Mouse (Mus musculus): ENCODE measurements at regions not wholly inside any gene's neighbourhood (a gene's known extent, or its start where the extent isn't known, plus 50 kb on each side); places are given as distances from the start of the nearest gene placed in this dataset.

DNA sequence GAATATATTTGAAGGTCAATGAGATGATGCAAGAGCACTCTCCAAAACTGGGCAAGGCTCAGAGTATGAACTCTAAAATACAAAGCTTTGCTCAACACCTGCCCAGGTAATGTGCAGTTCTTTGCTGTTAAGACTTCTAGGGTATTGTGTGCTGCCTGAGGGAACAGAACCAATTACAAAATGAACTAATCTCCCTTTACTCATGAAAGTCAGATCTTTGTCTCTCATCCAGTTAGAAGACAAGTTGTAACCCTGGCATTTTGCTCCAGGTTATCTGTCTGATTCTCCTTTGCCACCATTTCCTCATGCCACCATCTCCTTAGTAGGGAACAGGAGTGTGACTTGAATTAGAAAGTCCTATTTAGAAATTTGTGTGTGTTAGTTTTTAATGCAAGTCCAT lies 243.5 kb upstream of the P2ry1 start:
- H3K4me2 ChIP-seq (ENCODE audit: low read depth, low read length) = no peak overlapping the region
- H3K4me3 ChIP-seq (ENCODE audit: low read length) = no peak overlapping the region
- no peaks in the 10 kb centered on the region for H3K27me3 ChIP-seq (replicated peaks; ENCODE audit: control insufficient read depth, insufficient read depth, low read length)
- no peak for ATAC-seq
- H3K9me3 ChIP-seq (ENCODE audit: control insufficient read depth, low read length) = no peaks in the 10 kb centered on the region
- no peaks in the 10 kb centered on the region for H3K36me3 ChIP-seq (ENCODE audit: control insufficient read depth, insufficient read depth, low read length)
- no peak overlapping the region for H3K9ac ChIP-seq (ENCODE audit: low read depth, low read length)
- no peak overlapping the region for H3K27ac ChIP-seq (ENCODE audit: low read length)
- H3K4me1 ChIP-seq (ENCODE audit: control insufficient read depth, insufficient read depth, low read length) = no peaks in the 10 kb centered on the region

- no peak for ATAC-seq
- H3K4me1 ChIP-seq (ENCODE audit: control insufficient read depth, insufficient read depth, low read length) = no peaks in the 10 kb centered on the region
- H3K27ac ChIP-seq (ENCODE audit: low read length) = no peak overlapping the region
- H3K4me2 ChIP-seq (ENCODE audit: low read depth, low read length) = no peak overlapping the region
- H3K9ac ChIP-seq (ENCODE audit: low read depth, low read length) = no peak overlapping the region
- WGBS = 58% methylated on average over 4 of the region's 4 CpGs
- H3K36me3 ChIP-seq (ENCODE audit: control insufficient read depth, insufficient read depth, low read length) = no peaks in the 10 kb centered on the region
- H3K4me3 ChIP-seq (ENCODE audit: low read length) = no peak overlapping the region
- H3K27me3 ChIP-seq (replicated peaks; ENCODE audit: control insufficient read depth, insufficient read depth, low read length) = no peaks in the 10 kb centered on the region
- H3K9me3 ChIP-seq (ENCODE audit: control insufficient read depth, low read length) = no peaks in the 10 kb centered on the region
Measured at GRCm38 (mm10) chr3:60762874-60763273, 239.7 kb upstream of the P2ry1 start.

GRCm38 (mm10) chr3:60765079-60765478 lies 237.5 kb upstream of the P2ry1 start:
- H3K9ac ChIP-seq (ENCODE audit: low read depth, low read length) = no peak overlapping the region

DNA sequence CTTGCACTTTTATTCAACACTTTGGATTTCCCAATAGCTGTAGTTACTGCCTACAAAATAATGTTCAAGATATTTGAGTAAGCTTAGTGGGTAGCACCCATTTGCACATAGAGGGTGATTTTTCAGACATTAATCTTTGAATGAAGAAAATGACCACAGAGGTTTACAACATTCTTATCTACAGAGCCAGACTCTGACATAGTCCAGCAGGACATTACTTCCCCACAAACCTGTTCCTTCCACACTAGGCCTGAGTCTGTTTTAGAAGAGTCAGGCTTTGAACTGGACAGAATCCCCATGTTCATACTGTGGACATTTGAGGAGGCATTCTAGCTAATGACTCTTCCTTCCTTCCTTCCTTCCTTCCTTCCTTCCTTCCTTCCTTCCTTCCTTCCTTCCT lies 233.6 kb upstream of the P2ry1 start:
- H3K9me3 ChIP-seq (ENCODE audit: control insufficient read depth, low read length) = no peaks in the 10 kb centered on the region
- no peaks in the 10 kb centered on the region for H3K4me1 ChIP-seq (ENCODE audit: control insufficient read depth, insufficient read depth, low read length)
- no peak overlapping the region for H3K9ac ChIP-seq (ENCODE audit: low read depth, low read length)
- no peak overlapping the region for H3K4me2 ChIP-seq (ENCODE audit: low read depth, low read length)
- no peak overlapping the region for H3K27ac ChIP-seq (ENCODE audit: low read length)
- H3K4me3 ChIP-seq (ENCODE audit: low read length) = no peak overlapping the region
- no peaks in the 10 kb centered on the region for H3K36me3 ChIP-seq (ENCODE audit: control insufficient read depth, insufficient read depth, low read length)
- no peak for ATAC-seq
- H3K27me3 ChIP-seq (replicated peaks; ENCODE audit: control insufficient read depth, insufficient read depth, low read length) = no peaks in the 10 kb centered on the region

More at GRCm38 (mm10) chr3:60765079-60765478, 237.5 kb upstream of the P2ry1 start:
- ATAC-seq = no peak
- H3K4me2 ChIP-seq (ENCODE audit: low read depth, low read length) = no peak overlapping the region
- no peak overlapping the region for H3K27ac ChIP-seq (ENCODE audit: low read length)
- H3K27me3 ChIP-seq (replicated peaks; ENCODE audit: control insufficient read depth, insufficient read depth, low read length) = no peaks in the 10 kb centered on the region
- H3K36me3 ChIP-seq (ENCODE audit: control insufficient read depth, insufficient read depth, low read length) = no peaks in the 10 kb centered on the region
- H3K9me3 ChIP-seq (ENCODE audit: control insufficient read depth, low read length) = no peaks in the 10 kb centered on the region
- no peaks in the 10 kb centered on the region for H3K4me1 ChIP-seq (ENCODE audit: control insufficient read depth, insufficient read depth, low read length)
- 60% methylated on average over 4 of the region's 4 CpGs for WGBS
- no peak overlapping the region for H3K4me3 ChIP-seq (ENCODE audit: low read length)

DNA sequence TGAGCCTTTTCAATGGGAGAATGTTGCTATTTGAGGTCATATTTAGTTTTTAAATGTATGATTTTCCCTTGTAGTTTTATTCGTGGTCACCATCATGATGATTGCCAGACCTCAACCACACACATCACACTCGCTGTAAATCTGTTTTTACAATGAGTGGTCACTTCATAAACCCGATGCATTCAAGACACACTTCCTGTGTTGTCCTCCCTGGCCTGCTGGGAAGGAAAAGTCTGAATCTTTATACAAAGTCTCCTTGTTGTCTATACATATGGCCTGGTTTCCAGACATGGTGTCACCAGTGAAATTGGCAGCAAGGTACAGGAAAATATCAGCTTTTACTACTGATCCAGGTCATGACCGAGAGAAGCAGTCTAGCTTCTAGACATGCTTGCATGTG lies 230.7 kb upstream of the P2ry1 start:
- H3K4me2 ChIP-seq (ENCODE audit: low read depth, low read length) = no peak overlapping the region
- H3K4me3 ChIP-seq (ENCODE audit: low read length) = no peak overlapping the region
- no peaks in the 10 kb centered on the region for H3K36me3 ChIP-seq (ENCODE audit: control insufficient read depth, insufficient read depth, low read length)
- no peak overlapping the region for H3K9ac ChIP-seq (ENCODE audit: low read depth, low read length)
- no peaks in the 10 kb centered on the region for H3K27me3 ChIP-seq (replicated peaks; ENCODE audit: control insufficient read depth, insufficient read depth, low read length)
- no peaks in the 10 kb centered on the region for H3K4me1 ChIP-seq (ENCODE audit: control insufficient read depth, insufficient read depth, low read length)
- no peak overlapping the region for H3K27ac ChIP-seq (ENCODE audit: low read length)
- no peaks in the 10 kb centered on the region for H3K9me3 ChIP-seq (ENCODE audit: control insufficient read depth, low read length)
- WGBS = 64% methylated on average over 4 of the region's 4 CpGs
- no peak for ATAC-seq

DNA sequence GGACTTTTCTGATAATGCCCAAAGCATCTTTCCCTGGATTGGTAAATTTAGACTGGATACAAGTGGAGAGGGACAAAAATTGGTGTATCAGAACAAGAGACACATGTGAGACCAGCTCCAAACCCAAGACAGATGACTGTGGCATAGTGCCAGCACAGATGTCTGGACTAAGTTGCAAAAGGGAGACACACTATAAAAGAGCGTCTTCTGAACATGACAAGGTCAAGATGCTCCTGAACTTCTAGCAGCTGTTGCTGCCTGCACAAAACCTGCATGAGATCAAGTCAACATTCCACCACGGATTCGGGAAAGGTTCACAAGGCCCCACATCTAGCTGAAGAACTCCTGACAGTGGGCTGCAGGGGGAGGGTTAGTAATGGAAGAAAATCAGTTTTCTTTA lies 229.2 kb upstream of the P2ry1 start:
- H3K27ac ChIP-seq (ENCODE audit: low read length) = no peak overlapping the region
- no peak overlapping the region for H3K4me3 ChIP-seq (ENCODE audit: low read length)
- no peaks in the 10 kb centered on the region for H3K9me3 ChIP-seq (ENCODE audit: control insufficient read depth, low read length)
- H3K4me2 ChIP-seq (ENCODE audit: low read depth, low read length) = no peak overlapping the region
- H3K4me1 ChIP-seq (ENCODE audit: control insufficient read depth, insufficient read depth, low read length) = no peaks in the 10 kb centered on the region
- no peak overlapping the region for H3K9ac ChIP-seq (ENCODE audit: low read depth, low read length)
- H3K27me3 ChIP-seq (replicated peaks; ENCODE audit: control insufficient read depth, insufficient read depth, low read length) = no peaks in the 10 kb centered on the region
- ATAC-seq = peak; percentile 66
- WGBS = 40% methylated on average over 3 of the region's 3 CpGs
- no peaks in the 10 kb centered on the region for H3K36me3 ChIP-seq (ENCODE audit: control insufficient read depth, insufficient read depth, low read length)

DNA sequence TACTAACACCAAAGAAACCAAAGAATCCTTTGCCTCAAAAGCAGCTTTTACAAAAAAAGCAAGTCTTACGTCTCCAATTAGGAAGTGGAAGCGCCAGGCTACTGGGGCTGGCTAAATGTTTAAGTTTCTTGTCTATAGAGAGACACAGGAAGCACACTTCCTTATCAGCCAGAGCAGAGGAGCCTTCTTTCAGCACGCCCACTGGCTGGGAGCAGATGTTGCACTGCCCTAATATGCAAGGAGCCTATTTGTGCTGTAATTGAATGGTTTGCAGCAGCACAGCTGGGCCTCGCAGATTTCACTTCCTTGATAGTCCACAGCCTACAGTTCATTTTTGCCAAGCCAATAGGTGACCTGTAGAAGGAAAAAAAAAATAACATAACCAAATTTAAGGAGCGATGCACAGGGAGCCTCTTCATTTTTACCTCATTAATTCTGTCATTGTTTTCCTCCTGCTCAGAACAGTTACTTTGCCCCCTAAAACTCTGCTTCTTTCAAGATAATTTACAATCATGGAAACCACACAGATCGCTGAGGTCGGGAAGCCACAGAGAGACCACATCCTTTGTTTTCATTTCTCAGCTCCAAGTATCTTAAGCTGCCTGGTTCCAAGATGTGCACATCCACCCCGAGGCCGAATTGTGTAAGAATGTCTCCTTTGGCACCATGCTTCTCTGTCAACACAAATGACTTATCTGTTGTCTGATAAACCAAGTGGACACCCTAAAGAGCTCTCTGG lies 217.3 kb upstream of the P2ry1 start:
- no peak overlapping the region for H3K4me3 ChIP-seq (ENCODE audit: low read length)
- no peaks in the 10 kb centered on the region for H3K9me3 ChIP-seq (ENCODE audit: control insufficient read depth, low read length)
- ATAC-seq = peak; percentile 95
- H3K4me2 ChIP-seq (ENCODE audit: low read depth, low read length) = no peak overlapping the region
- H3K27ac ChIP-seq (ENCODE audit: low read length) = no peak overlapping the region
- no peaks in the 10 kb centered on the region for H3K36me3 ChIP-seq (ENCODE audit: control insufficient read depth, insufficient read depth, low read length)
- 50% methylated on average over 9 of the region's 9 CpGs for WGBS
- no peak overlapping the region for H3K9ac ChIP-seq (ENCODE audit: low read depth, low read length)
- no peaks in the 10 kb centered on the region for H3K4me1 ChIP-seq (ENCODE audit: control insufficient read depth, insufficient read depth, low read length)
- H3K27me3 ChIP-seq (replicated peaks; ENCODE audit: control insufficient read depth, insufficient read depth, low read length) = no peaks in the 10 kb centered on the region

GRCm38 (mm10) chr3:60787989-60788388 lies 214.6 kb upstream of the P2ry1 start:
- WGBS = 80% methylated on average over 8 of the region's 8 CpGs
- Histone ChIP-seq H3K9ac (ENCODE audit: low read depth, low read length) (no peak overlapping the region), H3K27ac (ENCODE audit: low read length) (no peak overlapping the region), H3K9me3 (ENCODE audit: control insufficient read depth, low read length) (no peaks in the 10 kb centered on the region), H3K4me1 (ENCODE audit: control insufficient read depth, insufficient read depth, low read length) (no peaks in the 10 kb centered on the region), H3K36me3 (ENCODE audit: control insufficient read depth, insufficient read depth, low read length) (no peaks in the 10 kb centered on the region), H3K27me3 (replicated peaks; ENCODE audit: control insufficient read depth, insufficient read depth, low read length) (no peaks in the 10 kb centered on the region), H3K4me3 (ENCODE audit: low read length) (no peak overlapping the region), H3K4me2 (ENCODE audit: low read depth, low read length) (no peak overlapping the region)
- ATAC-seq = no peak

DNA sequence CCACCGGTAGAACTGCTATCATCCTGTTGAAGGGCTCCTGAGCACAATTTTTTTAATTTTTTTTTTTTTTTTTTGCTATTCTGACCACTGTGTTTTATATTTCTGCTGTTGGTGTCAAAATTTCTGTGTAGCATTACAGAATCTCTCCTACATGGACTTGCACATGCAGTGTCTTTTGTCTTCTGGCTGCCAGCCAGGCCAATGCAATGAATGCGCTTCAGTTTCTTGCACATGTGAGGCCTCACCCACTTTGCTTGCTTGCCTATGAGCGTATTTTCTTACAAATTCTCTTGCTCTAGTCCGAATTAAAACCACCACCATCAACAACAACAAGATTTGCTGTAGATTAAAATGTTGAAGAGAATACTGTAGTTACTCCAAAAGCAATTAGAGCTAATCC lies 213.2 kb upstream of the P2ry1 start:
- 80% methylated on average over 4 of the region's 4 CpGs for WGBS
- no peak overlapping the region for H3K4me3 ChIP-seq (ENCODE audit: low read length)
- H3K9me3 ChIP-seq (ENCODE audit: control insufficient read depth, low read length) = no peaks in the 10 kb centered on the region
- H3K4me2 ChIP-seq (ENCODE audit: low read depth, low read length) = no peak overlapping the region
- H3K27ac ChIP-seq (ENCODE audit: low read length) = no peak overlapping the region
- H3K4me1 ChIP-seq (ENCODE audit: control insufficient read depth, insufficient read depth, low read length) = no peaks in the 10 kb centered on the region
- H3K36me3 ChIP-seq (ENCODE audit: control insufficient read depth, insufficient read depth, low read length) = no peaks in the 10 kb centered on the region
- no peaks in the 10 kb centered on the region for H3K27me3 ChIP-seq (replicated peaks; ENCODE audit: control insufficient read depth, insufficient read depth, low read length)
- H3K9ac ChIP-seq (ENCODE audit: low read depth, low read length) = no peak overlapping the region
- no peak for ATAC-seq

DNA sequence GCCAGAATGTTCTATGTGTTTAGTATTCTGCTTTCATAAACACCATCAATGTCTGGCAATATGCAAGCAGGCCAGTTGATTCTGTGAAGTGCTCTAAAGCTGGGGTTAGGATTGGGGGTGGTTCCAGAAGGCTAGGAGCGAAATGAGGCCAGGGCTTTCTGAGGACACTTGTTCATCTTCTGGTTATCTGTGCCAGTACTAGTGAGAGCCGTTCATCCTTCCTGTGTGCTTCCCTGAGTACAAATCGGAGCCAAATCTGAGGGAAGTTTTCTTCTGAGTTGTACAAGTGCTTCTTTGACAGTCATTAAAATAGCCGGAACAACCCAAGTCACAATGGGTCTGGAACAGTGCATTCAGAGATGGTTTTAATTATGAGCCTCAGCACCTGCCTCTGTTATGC lies 210.4 kb upstream of the P2ry1 start:
- no peak overlapping the region for H3K27ac ChIP-seq (ENCODE audit: low read length)
- ATAC-seq = no peak

More for the DNA sequence above, 210.4 kb upstream of the P2ry1 start:
- no peaks in the 10 kb centered on the region for H3K9me3 ChIP-seq (ENCODE audit: control insufficient read depth, low read length)
- 74% methylated on average over 4 of the region's 4 CpGs for WGBS
- no peaks in the 10 kb centered on the region for H3K36me3 ChIP-seq (ENCODE audit: control insufficient read depth, insufficient read depth, low read length)
- no peak overlapping the region for H3K4me3 ChIP-seq (ENCODE audit: low read length)
- no peak overlapping the region for H3K4me2 ChIP-seq (ENCODE audit: low read depth, low read length)
- H3K4me1 ChIP-seq (ENCODE audit: control insufficient read depth, insufficient read depth, low read length) = no peaks in the 10 kb centered on the region
- no peaks in the 10 kb centered on the region for H3K27me3 ChIP-seq (replicated peaks; ENCODE audit: control insufficient read depth, insufficient read depth, low read length)
- no peak overlapping the region for H3K9ac ChIP-seq (ENCODE audit: low read depth, low read length)

Measured in intestine, embryonic 16.5 days (tissue).